Mouse (Mus musculus): Measurements from ENCODE around the gene Med11.

DNA sequence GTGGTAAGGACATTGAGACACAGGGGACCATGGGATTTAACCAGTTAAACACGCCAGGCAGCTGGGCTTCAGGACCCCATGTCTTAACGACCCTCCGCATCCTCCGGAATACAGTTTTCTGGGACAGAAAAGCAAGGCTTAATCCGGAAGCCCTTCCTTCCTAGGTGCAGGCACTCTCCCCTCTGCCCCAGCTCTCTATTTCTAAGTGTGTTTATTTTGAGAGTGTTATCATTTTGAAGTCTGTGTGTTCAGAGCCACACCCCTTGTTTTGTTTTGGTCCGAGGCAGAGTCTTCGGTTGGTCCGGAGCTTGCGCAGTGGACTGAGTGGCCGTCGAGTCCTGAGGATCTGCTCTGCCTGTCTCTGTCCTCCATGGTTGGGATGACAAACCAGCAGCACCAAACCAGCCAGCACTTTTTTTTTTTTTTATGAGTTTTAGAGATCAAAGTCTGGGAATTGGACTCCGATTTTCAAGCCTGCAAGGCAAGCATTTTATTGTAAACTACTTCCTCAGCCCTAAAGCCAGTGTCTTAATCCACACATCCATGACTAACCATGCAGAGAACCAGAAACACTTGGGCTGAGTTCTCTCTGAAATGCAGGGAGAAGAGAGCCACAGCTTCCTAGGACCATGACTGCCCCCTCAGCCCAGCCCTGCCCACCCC lies 23.3 kb downstream of the Med11 start:
- TF ChIP-seq POLR2A (IDR thresholded peaks at IDR 0.05; ENCODE audit: low read depth, low read length) (no peak), CTCF (conservative IDR thresholded peaks at IDR 0.05; ENCODE audit: insufficient read depth, insufficient read length, low read depth, low read length) (no peak)
